Mouse (Mus musculus) E14TG2a.4 (cell line): Measurements from ENCODE around the gene Efcab11.
"Not testable (repeated sequence)": the region's sequence is repeated elsewhere in the genome, so short reads cannot be mapped to it uniquely, and the experiment has no call there.

Source experiments
- H3K27me3 ChIP-seq: 2 replicates; pipeline ENCODE4 v1.6.1; 2014; ENCODE audit warnings: low read length, control low read depth; ENCODE audit not compliant: insufficient read depth
- H3K36me3 ChIP-seq: 2 replicates; pipeline ENCODE4 v1.6.1; 2014; ENCODE audit warnings: low read length, control low read depth; ENCODE audit not compliant: insufficient read depth
- H3K4me1 ChIP-seq: replicated peaks from 2 replicates; pipeline ENCODE4 v1.6.1; 2014; ENCODE audit warnings: low read depth, low read length, control low read depth
- H3K4me3 ChIP-seq: replicated peaks from 2 replicates; pipeline ENCODE4 v1.5.1; 2014; ENCODE audit warnings: mild to moderate bottlenecking, low read length
- H3K9me3 ChIP-seq: 2 replicates; pipeline ENCODE4 v1.6.1; 2014; ENCODE audit warnings: low read length, control low read depth
- CTCF ChIP-seq: conservative IDR thresholded peaks from 2 replicates; pipeline ENCODE4 v1.5.1; 2014; ENCODE audit warnings: low read length
- NANOG ChIP-seq: IDR thresholded peaks from 2 replicates; pipeline ENCODE4 v1.6.1; 2014; ENCODE audit warnings: borderline replicate concordance, low read length, mixed read lengths
- POU5F1 ChIP-seq: IDR thresholded peaks from 2 replicates; pipeline ENCODE4 v1.6.1; 2014; ENCODE audit warnings: low read length, borderline replicate concordance

Gene Efcab11

GRCm38 (mm10) chr12:99807891-99808290 lies 76.3 kb downstream of the Efcab11 start:
- Histone ChIP-seq H3K4me1 (no peaks in the 10 kb centered on the region), H3K4me3 (no peak overlapping the region), H3K36me3 (no peaks in the 10 kb centered on the region), H3K27me3 (no peaks in the 10 kb centered on the region), H3K9me3 (no peaks in the 10 kb centered on the region)
- TF ChIP-seq NANOG (no peak), POU5F1 (no peak), CTCF (no peak)

- H3K36me3 ChIP-seq, H3K4me3 ChIP-seq, H3K27me3 ChIP-seq, H3K9me3 ChIP-seq, H3K4me1 ChIP-seq: not testable (repeated sequence)
These were observed 77.5 kb downstream of the Efcab11 start for GRCm38 (mm10) chr12:99806741-99807140.

GRCm38 (mm10) chr12:99795921-99796320 lies 88.3 kb downstream of the Efcab11 start:
- Histone ChIP-seq H3K9me3 (0 out of 2 replicates have a peak, but pooled peaks cover 3% of the 10 kb centered on the region), H3K4me3 (no peak overlapping the region), H3K4me1 (no peaks in the 10 kb centered on the region), H3K27me3 (no peaks in the 10 kb centered on the region), H3K36me3 (no peaks in the 10 kb centered on the region)
- TF ChIP-seq CTCF, result no peak
- TF ChIP-seq POU5F1, result no peak
- TF ChIP-seq NANOG, result no peak

- no peak for TF ChIP-seq NANOG
- TF ChIP-seq POU5F1, result no peak
- no peak for TF ChIP-seq CTCF
These were observed 89.2 kb downstream of the Efcab11 start for GRCm38 (mm10) chr12:99794792-99795620.

GRCm38 (mm10) chr12:99794158-99794515 lies 90.1 kb downstream of the Efcab11 start:
- no peak for TF ChIP-seq POU5F1
- TF ChIP-seq NANOG, result no peak
- TF ChIP-seq CTCF, result no peak
- H3K36me3 ChIP-seq, result no peaks in the 10 kb centered on the region
- no peak overlapping the region for H3K4me3 ChIP-seq
- H3K4me1 ChIP-seq, result no peaks in the 10 kb centered on the region
- H3K27me3 ChIP-seq, result no peaks in the 10 kb centered on the region
- 0 out of 2 replicates have a peak, but pooled peaks cover 3% of the 10 kb centered on the region for H3K9me3 ChIP-seq

More at GRCm38 (mm10) chr12:99794792-99795620, 89.2 kb downstream of the Efcab11 start:
- no peaks in the 10 kb centered on the region for H3K27me3 ChIP-seq
- no peaks in the 10 kb centered on the region for H3K4me1 ChIP-seq
- no peak overlapping the region for H3K4me3 ChIP-seq
- no peaks in the 10 kb centered on the region for H3K36me3 ChIP-seq
- H3K9me3 ChIP-seq, result 0 out of 2 replicates have a peak, but pooled peaks cover 3% of the 10 kb centered on the region

GRCm38 (mm10) chr12:99793465-99794157 lies 90.6 kb downstream of the Efcab11 start:
- Histone ChIP-seq H3K36me3 (no peaks in the 10 kb centered on the region), H3K27me3 (no peaks in the 10 kb centered on the region), H3K4me3 (no peak overlapping the region), H3K9me3 (0 out of 2 replicates have a peak, but pooled peaks cover 3% of the 10 kb centered on the region), H3K4me1 (no peaks in the 10 kb centered on the region)
- TF ChIP-seq CTCF (no peak), POU5F1 (no peak), NANOG (no peak)

- TF ChIP-seq NANOG, result no peak
- TF ChIP-seq CTCF, result no peak
- no peak for TF ChIP-seq POU5F1
- Histone ChIP-seq H3K4me1 (no peaks in the 10 kb centered on the region), H3K9me3 (0 out of 2 replicates have a peak, but pooled peaks cover 3% of the 10 kb centered on the region), H3K36me3 (no peaks in the 10 kb centered on the region), H3K4me3 (no peak overlapping the region), H3K27me3 (no peaks in the 10 kb centered on the region)
These were observed 94.8 kb downstream of the Efcab11 start for GRCm38 (mm10) chr12:99789283-99789960.

- Histone ChIP-seq H3K9me3 (no peaks in the 10 kb centered on the region), H3K4me1 (peaks cover 24% of the 10 kb centered on the region), H3K27me3 (no peaks in the 10 kb centered on the region), H3K4me3 (no peak overlapping the region), H3K36me3 (no peaks in the 10 kb centered on the region)
- no peak for TF ChIP-seq POU5F1
- no peak for TF ChIP-seq NANOG
- TF ChIP-seq CTCF, result no peak
These were observed 102.5 kb downstream of the Efcab11 start for GRCm38 (mm10) chr12:99781774-99782173.
